In the genomic region with DNA sequence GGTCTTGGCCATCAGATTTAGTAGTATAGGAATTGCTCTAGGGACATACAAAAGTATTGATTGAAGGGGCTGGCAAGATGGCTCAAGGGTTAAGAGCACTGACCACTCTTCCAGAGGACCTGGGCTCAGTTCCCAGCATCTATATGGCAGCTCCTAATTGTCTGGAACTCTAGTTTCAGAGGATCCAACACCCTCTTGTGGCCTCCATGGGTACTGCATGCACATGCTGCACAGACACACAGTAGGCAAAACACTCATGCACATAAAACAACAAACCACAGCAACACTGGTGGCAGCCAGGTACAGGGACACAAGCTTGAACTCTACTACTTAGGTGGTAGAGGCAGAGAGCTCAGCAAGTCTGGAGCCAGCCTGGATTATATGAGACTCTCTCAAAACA, we compare ENCODE assay signal across 17 mouse cellular contexts. TPM values are rescaled to one million over a fixed set of nuclear protein-coding genes. Genes with fewer than 3 reads are reported as not detected.
A peak's percentile ranks its signal among the peaks of the same experiment; 100 is the strongest.
DNase-seq lines count a peak whose midpoint lies in the region; ATAC-seq and TF ChIP-seq lines count a peak whose summit lies in the region.
"Had no signal": no experiment of that assay in that cellular context is flagged by ENCODE, and none has a peak within 500 bp of the region (broad histone marks: within the 10 kb centered on the region; RNA-seq: fewer than 3 reads in every experiment).

No protein-coding gene starts in this region.

- no peak overlapping the region for H3K27ac ChIP-seq in heart, postnatal 0 days (ENCODE audit: low read depth)
- H3K27ac ChIP-seq in lung, postnatal 0 days (ENCODE audit: low read length) = no peak overlapping the region
- no peak overlapping the region for H3K27ac ChIP-seq in small intestine, adult 2 months (ENCODE audit: insufficient read depth, low read depth, low read length)
- H3K27ac ChIP-seq: embryonic facial prominence, embryonic 15.5 days; forebrain, embryonic 15.5 days; limb, embryonic 12.5 days; macrophage; stomach, embryonic 15.5 days had no signal

- H3K36me3 ChIP-seq in heart, postnatal 0 days (replicated peaks; ENCODE audit: control insufficient read depth, insufficient read depth, low read length) = 0 out of 2 replicates have a peak, but pooled peaks cover 3% of the 10 kb centered on the region
- no peaks in the 10 kb centered on the region for H3K36me3 ChIP-seq in lung, postnatal 0 days (ENCODE audit: insufficient read depth, low read length)
- no peaks in the 10 kb centered on the region for H3K36me3 ChIP-seq in small intestine, adult 2 months (ENCODE audit: control insufficient read depth, insufficient read depth, low read length)
- H3K36me3 ChIP-seq: forebrain, embryonic 15.5 days; limb, embryonic 12.5 days had no signal

- no peak overlapping the region for H3K4me2 ChIP-seq in heart, postnatal 0 days (ENCODE audit: low read depth, low read length)
- no peak overlapping the region for H3K4me2 ChIP-seq in lung, postnatal 0 days (replicated peaks; ENCODE audit: low read depth, low read length)
- H3K4me2 ChIP-seq: embryonic facial prominence, embryonic 15.5 days; forebrain, embryonic 15.5 days; limb, embryonic 12.5 days; stomach, embryonic 15.5 days had no signal

- TF ChIP-seq POLR2A in small intestine, adult 2 months (IDR thresholded peaks at IDR 0.05; ENCODE audit: low read depth, low read length) = no peak

- no peaks in the 10 kb centered on the region for H3K9me3 ChIP-seq in heart, postnatal 0 days (replicated peaks; ENCODE audit: control insufficient read depth, low read length)
- H3K9me3 ChIP-seq in lung, postnatal 0 days (ENCODE audit: low read length) = no peaks in the 10 kb centered on the region
- H3K9me3 ChIP-seq: embryonic facial prominence, embryonic 15.5 days; forebrain, embryonic 15.5 days; limb, embryonic 12.5 days; stomach, embryonic 15.5 days had no signal

- ATAC-seq in heart, postnatal 0 days (ENCODE audit: insufficient read depth, low read depth) = no peak
- ATAC-seq in lung, postnatal 0 days = no peak
- ATAC-seq: forebrain, embryonic 15.5 days had no signal

- H3K4me3 ChIP-seq in heart, postnatal 0 days (ENCODE audit: low read depth, low read length) = no peak overlapping the region
- H3K4me3 ChIP-seq in lung, postnatal 0 days (ENCODE audit: low read depth, low read length) = no peak overlapping the region
- H3K4me3 ChIP-seq in small intestine, adult 2 months (ENCODE audit: low read depth, low read length) = no peak overlapping the region
- H3K4me3 ChIP-seq: embryonic facial prominence, embryonic 15.5 days; forebrain, embryonic 15.5 days; limb, embryonic 12.5 days; stomach, embryonic 15.5 days had no signal

- peak; percentile 15; the same call in 1 of the 2 replicates for TF ChIP-seq CTCF in heart, postnatal 0 days (IDR thresholded peaks at IDR 0.05; ENCODE audit: low read depth)
- peak; percentile 58 for TF ChIP-seq CTCF in lung, postnatal 0 days (IDR thresholded peaks at IDR 0.05)
- peak; percentile 41; the same call in 1 of the 2 replicates for TF ChIP-seq CTCF in small intestine, adult 2 months (IDR thresholded peaks at IDR 0.05; ENCODE audit: extremely low read depth, insufficient read length, insufficient replicate concordance, low read depth, low read length)

- no peak for TF ChIP-seq EP300 in heart, postnatal 0 days (IDR thresholded peaks at IDR 0.05; ENCODE audit: low read depth)
- no peak for TF ChIP-seq EP300 in lung, postnatal 0 days (IDR thresholded peaks at IDR 0.05)

- DNase-seq in heart, postnatal 0 days (ENCODE audit: low spot score) = no peak
- DNase-seq in heart, adult 8-10 months (ENCODE audit: low spot score) = no peak
- no peak for DNase-seq in lung, postnatal 0 days (ENCODE audit: low spot score)
- DNase-seq in lung, postnatal 25 days (ENCODE audit: low spot score) = no peak
- DNase-seq in ES-CJ7 (ENCODE audit: low read depth, low spot score) = peak; percentile 71
- no peak for DNase-seq in embryo, embryonic 11 days
- DNase-seq: adrenal gland, adult 2 months; heart, postnatal 4 days; kidney, adult 8-10 months; layer of hippocampus, adult 9-11 months; right cerebral cortex, postnatal 25 days had no signal

- H3K4me1 ChIP-seq in heart, postnatal 0 days (ENCODE audit: control insufficient read depth, insufficient read depth) = peaks cover 4% of the 10 kb centered on the region; the same call in 1 of the 2 replicates
- H3K4me1 ChIP-seq in lung, postnatal 0 days (ENCODE audit: insufficient read depth, low read depth, low read length) = no peaks in the 10 kb centered on the region
- H3K4me1 ChIP-seq in small intestine, adult 2 months (ENCODE audit: control insufficient read depth, insufficient read depth, insufficient read length, low read length) = peaks cover 6% of the 10 kb centered on the region; the same call in 1 of the 2 replicates
- H3K4me1 ChIP-seq: forebrain, embryonic 15.5 days had no signal

- no peaks in the 10 kb centered on the region for H3K27me3 ChIP-seq in heart, postnatal 0 days (ENCODE audit: control insufficient read depth, insufficient read depth, low read length)
- no peaks in the 10 kb centered on the region for H3K27me3 ChIP-seq in lung, postnatal 0 days (replicated peaks; ENCODE audit: insufficient read depth, low read length)
- no peaks in the 10 kb centered on the region for H3K27me3 ChIP-seq in small intestine, adult 2 months (ENCODE audit: control insufficient read depth, insufficient read depth, low read length)
- H3K27me3 ChIP-seq: forebrain, embryonic 15.5 days; stomach, embryonic 15.5 days had no signal

- no peak overlapping the region for H3K9ac ChIP-seq in heart, postnatal 0 days (replicated peaks; ENCODE audit: low read depth, low read length)
- H3K9ac ChIP-seq in lung, postnatal 0 days (replicated peaks; ENCODE audit: low read depth) = no peak overlapping the region
- H3K9ac ChIP-seq: embryonic facial prominence, embryonic 15.5 days; forebrain, embryonic 15.5 days; limb, embryonic 12.5 days; stomach, embryonic 15.5 days had no signal

RNA-seq across cellular contexts. Expression of gene Dgkz, which starts 14.1 kb away (rescaled TPM):
- total RNA-seq in heart, postnatal 0 days (2014; rRNA removed; ENCODE audit: low replicate concordance) = 77.0 and 77.9 TPM in 2 replicates
- 24.0 and 26.2 TPM in 2 replicates for polyA plus RNA-seq in heart, postnatal 0 days (2015; fragmentation: Nextera tagmentation; extraction: Ambion mirVana)
- total RNA-seq in heart, adult 8-10 months (2022) = 10 to 100 TPM; 31.4 to 49.0 (median 42.7) TPM
- 50.7 and 54.0 TPM in 2 replicates for polyA plus RNA-seq in lung, postnatal 0 days (2015; fragmentation: Nextera tagmentation; extraction: Ambion mirVana)
- 165 and 295 TPM in 2 replicates for polyA plus RNA-seq in small intestine, adult 2 months (2012; rRNA removed)

RNA-seq across cellular contexts. Expression of gene Creb3l1, which starts 34.6 kb away (rescaled TPM):
- 3.8 and 6.7 TPM in 2 replicates for total RNA-seq in heart, postnatal 0 days (2014; rRNA removed; ENCODE audit: low replicate concordance)
- polyA plus RNA-seq in heart, postnatal 0 days (2015; fragmentation: Nextera tagmentation; extraction: Ambion mirVana) = 4.1 and 4.2 TPM in 2 replicates
- 1 to 10 TPM; 2.5 to 4.0 (median 3.1) TPM for total RNA-seq in heart, adult 8-10 months (2022)
- polyA plus RNA-seq in lung, postnatal 0 days (2015; fragmentation: Nextera tagmentation; extraction: Ambion mirVana) = 7.0 and 8.1 TPM in 2 replicates
- 22.5 and 25.4 TPM in 2 replicates for polyA plus RNA-seq in small intestine, adult 2 months (2012; rRNA removed)

RNA-seq across cellular contexts. Expression of gene Gm9821, which starts 44.2 kb away (rescaled TPM):
- not detected in 2 replicates for total RNA-seq in heart, postnatal 0 days (2014; rRNA removed; ENCODE audit: low replicate concordance)
- polyA plus RNA-seq in heart, postnatal 0 days (2015; fragmentation: Nextera tagmentation; extraction: Ambion mirVana) = 0.89 and 0.93 TPM in 2 replicates
- total RNA-seq in heart, adult 8-10 months (2022) = not detected
- polyA plus RNA-seq in lung, postnatal 0 days (2015; fragmentation: Nextera tagmentation; extraction: Ambion mirVana) = 0.14 and 0.35 TPM in 2 replicates
- not detected in 2 replicates for polyA plus RNA-seq in small intestine, adult 2 months (2012; rRNA removed)
- total RNA-seq: adrenal gland, adult 2 months; heart, postnatal 4 days had no signal
- polyA plus RNA-seq: adrenal gland, adult 2 months had no signal

RNA-seq across cellular contexts. Expression of gene Mdk, which starts 57.7 kb away (rescaled TPM):
- 18.5 and 48.2 TPM in 2 replicates for total RNA-seq in heart, postnatal 0 days (2014; rRNA removed; ENCODE audit: low replicate concordance)
- polyA plus RNA-seq in heart, postnatal 0 days (2015; fragmentation: Nextera tagmentation; extraction: Ambion mirVana) = 100 and 119 TPM in 2 replicates
- 1 to 10 TPM; 1.5 to 4.3 (median 3.4) TPM for total RNA-seq in heart, adult 8-10 months (2022)
- 101 and 104 TPM in 2 replicates for polyA plus RNA-seq in lung, postnatal 0 days (2015; fragmentation: Nextera tagmentation; extraction: Ambion mirVana)
- polyA plus RNA-seq in small intestine, adult 2 months (2012; rRNA removed) = 2.4 and 5.9 TPM in 2 replicates
